ENCODE assay signal across 1 mouse cellular context in the genomic region with DNA sequence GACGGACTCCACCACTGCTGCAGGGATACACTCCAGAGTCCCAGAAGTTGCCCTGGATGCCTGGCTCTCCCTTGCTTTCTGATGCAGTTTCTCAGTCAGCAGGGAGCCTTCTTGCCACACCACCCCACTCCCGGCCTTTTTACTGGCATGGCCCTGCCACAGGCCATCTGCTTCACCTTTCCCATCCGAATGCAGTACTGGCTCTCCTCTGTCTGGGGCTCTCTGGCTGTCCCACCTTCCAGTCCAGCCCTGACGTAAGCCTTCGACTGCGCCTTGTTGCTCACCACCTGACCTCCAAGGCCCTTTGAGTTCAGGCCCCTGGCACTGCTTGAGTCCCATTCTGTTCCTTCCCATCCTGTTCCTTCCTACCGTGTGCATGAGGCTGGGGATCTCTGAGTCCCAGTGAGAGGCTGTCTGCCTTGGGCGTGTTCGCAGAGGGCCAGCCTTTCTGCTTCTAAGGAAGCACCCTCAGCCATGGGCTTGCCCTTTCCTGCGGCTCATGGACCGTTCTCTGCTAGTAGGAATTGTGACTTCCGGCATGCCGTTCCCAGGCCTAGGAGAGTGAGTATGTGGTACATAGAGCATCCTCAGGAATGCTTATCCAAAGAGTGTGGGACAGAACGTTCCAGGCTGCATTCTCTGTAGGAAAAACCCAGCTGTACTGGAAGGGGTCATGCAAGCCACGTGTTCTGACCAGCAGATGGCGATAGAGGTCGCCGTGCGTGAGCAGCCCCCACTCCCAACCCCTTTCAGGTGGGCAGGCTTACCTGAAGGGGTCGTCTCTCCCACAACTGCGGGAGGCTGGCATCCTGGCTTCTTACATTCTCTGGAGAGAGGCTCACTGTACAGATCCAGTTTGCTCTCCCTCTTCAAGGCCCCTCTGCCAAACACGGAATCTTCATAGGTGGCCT.
TF ChIP-seq lines count a peak whose summit lies in the region.

No protein-coding gene starts in this region.

TF ChIP-seq in CH12.LX, 34 proteins besides CTCF, POLR2A, EP300 and RAD21:
- TF ChIP-seq IRF4 (IDR thresholded peaks at IDR 0.05; ENCODE audit: low read depth, low read length) (no peak), SMC3 (IDR thresholded peaks at IDR 0.05; ENCODE audit: low read depth, low read length) (peak; percentile 74), MAX (IDR thresholded peaks at IDR 0.05; ENCODE audit: low read length) (peak; percentile 91)
TF ChIP-seq in CH12.LX: peak in this region for 2.
